24 mouse cellular contexts compared by ENCODE assay signal in the genomic region with DNA sequence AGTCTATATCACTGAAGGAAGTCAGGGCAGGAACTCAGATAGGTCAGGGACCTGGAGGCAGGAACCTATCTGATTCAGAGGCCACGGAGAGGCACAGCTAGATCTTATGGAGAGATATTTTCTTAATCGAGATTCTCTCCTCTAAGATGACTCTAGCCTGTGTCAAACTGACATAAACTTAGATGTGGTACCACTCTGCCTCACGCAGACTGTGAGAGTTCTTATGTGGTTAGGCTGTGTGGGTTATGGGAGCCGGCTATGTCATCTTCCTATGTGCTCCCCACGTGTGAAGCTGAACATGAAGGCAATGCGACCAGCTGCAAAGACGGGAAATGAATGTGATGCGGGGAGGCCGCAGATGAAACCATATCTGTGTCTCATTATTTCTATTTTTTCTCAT. TPM values are rescaled to one million over a fixed set of nuclear protein-coding genes. Genes with fewer than 3 reads are reported as not detected.
A peak's percentile ranks its signal among the peaks of the same experiment; 100 is the strongest.
DNase-seq lines count a peak whose midpoint lies in the region; ATAC-seq lines count a peak whose summit lies in the region.
"Had no signal": no experiment of that assay in that cellular context is flagged by ENCODE, and none has a peak within 500 bp of the region (broad histone marks: within the 10 kb centered on the region; RNA-seq: fewer than 3 reads in every experiment).

No protein-coding gene starts in this region.

- H3K27ac ChIP-seq in forebrain, embryonic 11.5 days (ENCODE audit: low read depth, low read length): no peak overlapping the region
- no peak overlapping the region for H3K27ac ChIP-seq in forebrain, embryonic 16.5 days (ENCODE audit: low read length)
- H3K27ac ChIP-seq: embryonic facial prominence, embryonic 10.5 days; heart, embryonic 15.5 days; hindbrain, embryonic 13.5 days; hindbrain, postnatal 0 days had no signal

- H3K36me3 ChIP-seq in forebrain, embryonic 11.5 days (ENCODE audit: control insufficient read depth, insufficient read depth, low read length): no peaks in the 10 kb centered on the region
- no peaks in the 10 kb centered on the region for H3K36me3 ChIP-seq in forebrain, embryonic 16.5 days (ENCODE audit: control insufficient read depth, insufficient read depth)
- H3K36me3 ChIP-seq: embryonic facial prominence, embryonic 10.5 days; heart, embryonic 15.5 days; hindbrain, embryonic 13.5 days had no signal

- H3K27me3 ChIP-seq in forebrain, embryonic 11.5 days (ENCODE audit: control insufficient read depth, insufficient read depth, low read length): no peaks in the 10 kb centered on the region
- no peaks in the 10 kb centered on the region for H3K27me3 ChIP-seq in forebrain, embryonic 16.5 days (replicated peaks; ENCODE audit: control insufficient read depth, insufficient read depth, low read length)
- H3K27me3 ChIP-seq: heart, embryonic 15.5 days; hindbrain, embryonic 13.5 days had no signal

- no peak overlapping the region for H3K4me2 ChIP-seq in forebrain, embryonic 11.5 days (ENCODE audit: low read depth, low read length, severe bottlenecking)
- H3K4me2 ChIP-seq in forebrain, embryonic 16.5 days (ENCODE audit: low read length): no peak overlapping the region
- H3K4me2 ChIP-seq: heart, embryonic 11.5 days; heart, embryonic 15.5 days; hindbrain, embryonic 13.5 days had no signal

- intact Hi-C loops in left cerebral cortex, postnatal 36 days (cut with DNase I): no loop called here

- H3K9me3 ChIP-seq in forebrain, embryonic 11.5 days (ENCODE audit: control insufficient read depth, low read length): no peaks in the 10 kb centered on the region
- H3K9me3 ChIP-seq in forebrain, embryonic 16.5 days (ENCODE audit: control insufficient read depth, low read length): no peaks in the 10 kb centered on the region
- H3K9me3 ChIP-seq: embryonic facial prominence, embryonic 10.5 days; heart, embryonic 15.5 days; hindbrain, embryonic 13.5 days had no signal

- H3K4me1 ChIP-seq in forebrain, embryonic 11.5 days (replicated peaks; ENCODE audit: control insufficient read depth, insufficient read depth, low read length): no peaks in the 10 kb centered on the region
- H3K4me1 ChIP-seq in forebrain, embryonic 16.5 days (replicated peaks; ENCODE audit: control insufficient read depth, insufficient read depth, low read length): no peaks in the 10 kb centered on the region
- H3K4me1 ChIP-seq: hindbrain, embryonic 13.5 days had no signal

- WGBS in forebrain, embryonic 11.5 days: 86% methylated on average over 9 of the region's 9 CpGs
- 90% methylated on average over 9 of the region's 9 CpGs for WGBS in forebrain, embryonic 16.5 days

- H3K4me3 ChIP-seq in forebrain, embryonic 11.5 days (ENCODE audit: low read depth, low read length): no peak overlapping the region
- H3K4me3 ChIP-seq in forebrain, embryonic 16.5 days (replicated peaks; ENCODE audit: low read length): no peak overlapping the region
- H3K4me3 ChIP-seq: embryonic facial prominence, embryonic 10.5 days; heart, embryonic 15.5 days; hindbrain, embryonic 13.5 days had no signal

- ATAC-seq in forebrain, embryonic 11.5 days (replicated peaks; ENCODE audit: low FRiP score): no peak
- ATAC-seq in forebrain, embryonic 16.5 days: no peak
- ATAC-seq: activated CD4-positive, CD25-positive, alpha-beta regulatory T cell, adult 4 months; forebrain, embryonic 14.5 days; hindbrain, postnatal 0 days had no signal

- H3K9ac ChIP-seq in forebrain, embryonic 11.5 days (ENCODE audit: low read length): no peak overlapping the region
- no peak overlapping the region for H3K9ac ChIP-seq in forebrain, embryonic 16.5 days (replicated peaks; ENCODE audit: low read depth, low read length)
- H3K9ac ChIP-seq: heart, embryonic 15.5 days; hindbrain, embryonic 13.5 days had no signal

- peak; percentile 26 for DNase-seq in forebrain, embryonic 11.5 days (ENCODE audit: low spot score)
- DNase-seq in induced T-regulatory cell, adult 2 months (ENCODE audit: low read depth): peak; percentile 32
- DNase-seq in thymus, postnatal 0 days (ENCODE audit: low spot score): peak; percentile 65
- DNase-seq in thymus, postnatal 4 days: peak; percentile 26
- no peak for DNase-seq in testis, postnatal 14 days (ENCODE audit: low spot score)
- no peak for DNase-seq in left cerebral cortex, postnatal 36 days (ENCODE audit: low spot score in 2 of 2)
- no peak for DNase-seq in liver
- DNase-seq: adrenal gland, postnatal 36 days; cerebellum, adult 2 months; cerebellum, postnatal 10 days; gastrocnemius, postnatal 10 days; heart, adult 18-20 months; heart, postnatal 14 days had no signal

RNA-seq across cellular contexts. Expression of gene Myadm, which starts 16.7 kb away (rescaled TPM):
- 29.1 and 36.2 TPM in 2 replicates for polyA plus RNA-seq in forebrain, embryonic 11.5 days (2014; fragmentation: Nextera tagmentation; extraction: Ambion mirVana)
- 24.3 and 25.4 TPM in 2 replicates for polyA plus RNA-seq in forebrain, embryonic 16.5 days (2015; fragmentation: Nextera tagmentation; extraction: Ambion mirVana)
- 11.6 and 12.1 TPM in 2 replicates for polyA plus RNA-seq in thymus, postnatal 0 days (2015; fragmentation: Nextera tagmentation; extraction: Ambion mirVana)
- 10 to 100 TPM; 64.1 to 67.8 TPM for total RNA-seq in left cerebral cortex, postnatal 36 days (2021)

RNA-seq across cellular contexts. Expression of gene Prkcg, which starts 16.8 kb away (rescaled TPM):
- 0.99 and 1.0 TPM in 2 replicates for polyA plus RNA-seq in forebrain, embryonic 11.5 days (2014; fragmentation: Nextera tagmentation; extraction: Ambion mirVana)
- polyA plus RNA-seq in forebrain, embryonic 16.5 days (2015; fragmentation: Nextera tagmentation; extraction: Ambion mirVana): 2.7 and 3.5 TPM in 2 replicates
- 0.59 TPM in 1 of 2 replicates, not detected in the other for polyA plus RNA-seq in thymus, postnatal 0 days (2015; fragmentation: Nextera tagmentation; extraction: Ambion mirVana)
- total RNA-seq in left cerebral cortex, postnatal 36 days (2021): 100 to 1,000 TPM; 257 to 278 TPM
- total RNA-seq: hematopoietic stem cell, adult 5-6 weeks; MEL had no signal
- polyA plus RNA-seq: activated CD4-positive, CD25-positive, alpha-beta regulatory T cell, adult 4 months had no signal

RNA-seq across cellular contexts. Expression of gene Nlrp12, which starts 22.7 kb away (rescaled TPM):
- not detected in 2 replicates for polyA plus RNA-seq in forebrain, embryonic 11.5 days (2014; fragmentation: Nextera tagmentation; extraction: Ambion mirVana)
- polyA plus RNA-seq in forebrain, embryonic 16.5 days (2015; fragmentation: Nextera tagmentation; extraction: Ambion mirVana): not detected in 2 replicates
- polyA plus RNA-seq in thymus, postnatal 0 days (2015; fragmentation: Nextera tagmentation; extraction: Ambion mirVana): 0.03 TPM in 1 of 2 replicates, not detected in the other
- total RNA-seq in left cerebral cortex, postnatal 36 days (2021): not detected
- total RNA-seq: gastrocnemius, postnatal 4 days; heart, adult 18-20 months; heart, postnatal 14 days; MEL had no signal
- polyA plus RNA-seq: cerebellum, adult 2 months; forebrain, embryonic 14.5 days; heart, embryonic 11.5 days; heart, embryonic 15.5 days had no signal

Comparison
In these comparisons a context has a peak if more than half of its experiments do, and no peak if none do; other contexts are left out.
1. DNase-seq: peak in forebrain, embryonic 11.5 days (single experiment), induced T-regulatory cell, adult 2 months (single experiment), thymus, postnatal 0 days (single experiment) and thymus, postnatal 4 days (single experiment); none in testis, postnatal 14 days (single experiment), left cerebral cortex, postnatal 36 days (0 of 2) and liver (single experiment).